Mouse (Mus musculus) liver, adult 2 months (tissue): Measurements from ENCODE around the gene Fam129a. TPM values are rescaled to one million over a fixed set of nuclear protein-coding genes. Genes with fewer than 3 reads are reported as not detected.

Source experiments
- DNase-seq: peaks from one replicate; pipeline ENCODE4 v3.0.0-alpha.2; 2011; ENCODE audit warnings: low read depth, low spot score; ENCODE audit errors: extremely low read depth
- H3K27ac ChIP-seq: fragments of 200-500 bp; replicated peaks from 2 replicates; pipeline ENCODE4 v1.5.1; 2012; ENCODE audit warnings: low read depth, mild to moderate bottlenecking, control low read depth, inconsistent platforms, low read length; ENCODE audit not compliant: insufficient read depth
- H3K27me3 ChIP-seq: fragments of 200-500 bp; 2 replicates; pipeline ENCODE4 v1.6.1; 2012; ENCODE audit warnings: mild to moderate bottlenecking, moderate library complexity, low read length, inconsistent platforms; ENCODE audit not compliant: control insufficient read depth, insufficient read depth
- H3K36me3 ChIP-seq: fragments of 200-500 bp; 2 replicates; pipeline ENCODE4 v1.6.1; 2012; ENCODE audit warnings: low read length, inconsistent platforms; ENCODE audit not compliant: control insufficient read depth, insufficient read depth
- H3K4me1 ChIP-seq: fragments of 200-500 bp; 2 replicates; pipeline ENCODE4 v1.6.1; 2011; ENCODE audit warnings: low read length; ENCODE audit not compliant: control insufficient read depth, insufficient read depth
- H3K4me3 ChIP-seq: fragments of 200-500 bp; 2 replicates; pipeline ENCODE4 v1.5.1; 2011; ENCODE audit warnings: low read depth, mild to moderate bottlenecking, control low read depth, low read length, moderate library complexity; ENCODE audit not compliant: insufficient read depth
- H3K79me2 ChIP-seq: fragments of 200-500 bp; 2 replicates; pipeline ENCODE4 v1.6.1; 2012; ENCODE audit warnings: inconsistent platforms, mild to moderate bottlenecking, low read length, moderate library complexity; ENCODE audit not compliant: control insufficient read depth, insufficient read depth
- H3K9ac ChIP-seq: fragments of 200-500 bp; 2 replicates; pipeline ENCODE4 v1.6.1; 2012; ENCODE audit warnings: low read depth, mild to moderate bottlenecking, control low read depth, inconsistent platforms, low read length
- CTCF ChIP-seq: fragments of 200-500 bp; IDR thresholded peaks from 2 replicates; pipeline ENCODE4 v1.5.1; 2011; ENCODE audit warnings: low read depth, low read length, control low read depth
- POLR2A ChIP-seq: fragments of 200-500 bp; IDR thresholded peaks from 2 replicates; pipeline ENCODE4 v1.6.1; 2011; ENCODE audit warnings: low read length, control low read depth; ENCODE audit not compliant: insufficient read depth; ENCODE audit errors: extremely low read depth
- WGBS: fragments of 180-500 bp; shearing (Covaris S2); methylation state at CpG from one replicate; pipeline ENCODE4 v1.1.7; 2018; 5-methylcytosine and 5-hydroxymethylcytosine counted together
- polyA plus RNA-seq: library from polyadenylated mRNA; depleted of rRNA; stranded (reverse); fragments of >200 nt; gene quantifications from 2 replicates; pipeline ENCODE4 v1.2.3, GENCODE M21; 2012
- total RNA-seq: library from RNA; depleted of rRNA; stranded (reverse); fragments of >200 nt; gene quantifications from 2 replicates; pipeline ENCODE4 v1.2.3, GENCODE M21; 2014

Fam129a gene
- total and polyA plus RNA-seq, 2 experiments = 0.61 to 3.1 TPM

DNA sequence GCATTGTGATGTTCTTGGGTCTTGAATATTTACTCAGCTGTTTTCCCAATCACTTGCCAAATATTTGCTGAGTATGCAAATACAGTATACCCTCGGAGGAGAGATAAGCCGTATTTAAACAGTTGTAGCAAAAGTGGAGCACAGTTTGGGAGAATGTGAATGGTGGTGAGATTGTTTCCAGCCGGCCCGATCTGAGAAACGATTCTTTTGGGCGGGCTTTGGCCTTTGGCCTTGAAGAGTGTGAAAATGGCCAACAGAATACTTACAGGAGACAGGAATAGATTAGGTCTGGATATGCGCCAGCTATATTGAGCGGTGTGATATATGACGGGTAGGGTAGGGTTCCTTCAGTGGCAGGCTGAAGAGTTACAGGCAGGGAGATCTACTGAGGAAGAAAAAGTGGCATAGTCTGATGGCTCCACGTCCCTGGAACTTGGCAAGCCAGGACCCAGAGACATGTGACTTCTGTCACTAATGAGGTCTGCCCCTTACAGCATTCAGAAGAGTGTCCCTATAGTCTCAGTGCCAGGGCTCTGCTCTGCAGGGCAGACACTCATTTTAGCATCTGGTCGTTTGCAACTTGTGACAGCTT is 60.8 kb downstream of the Fam129a start:
- no peak for DNase-seq
- H3K79me2 ChIP-seq = no peaks in the 10 kb centered on the region
- no peaks in the 10 kb centered on the region for H3K36me3 ChIP-seq
- no peaks in the 10 kb centered on the region for H3K27me3 ChIP-seq
- H3K4me3 ChIP-seq = no peak overlapping the region
- no peak for TF ChIP-seq POLR2A
- no peak for TF ChIP-seq CTCF
- 19% methylated on average over 11 of the region's 11 CpGs for WGBS
- no peaks in the 10 kb centered on the region for H3K4me1 ChIP-seq
- no peak overlapping the region for H3K9ac ChIP-seq
- H3K27ac ChIP-seq = no peak overlapping the region

DNA sequence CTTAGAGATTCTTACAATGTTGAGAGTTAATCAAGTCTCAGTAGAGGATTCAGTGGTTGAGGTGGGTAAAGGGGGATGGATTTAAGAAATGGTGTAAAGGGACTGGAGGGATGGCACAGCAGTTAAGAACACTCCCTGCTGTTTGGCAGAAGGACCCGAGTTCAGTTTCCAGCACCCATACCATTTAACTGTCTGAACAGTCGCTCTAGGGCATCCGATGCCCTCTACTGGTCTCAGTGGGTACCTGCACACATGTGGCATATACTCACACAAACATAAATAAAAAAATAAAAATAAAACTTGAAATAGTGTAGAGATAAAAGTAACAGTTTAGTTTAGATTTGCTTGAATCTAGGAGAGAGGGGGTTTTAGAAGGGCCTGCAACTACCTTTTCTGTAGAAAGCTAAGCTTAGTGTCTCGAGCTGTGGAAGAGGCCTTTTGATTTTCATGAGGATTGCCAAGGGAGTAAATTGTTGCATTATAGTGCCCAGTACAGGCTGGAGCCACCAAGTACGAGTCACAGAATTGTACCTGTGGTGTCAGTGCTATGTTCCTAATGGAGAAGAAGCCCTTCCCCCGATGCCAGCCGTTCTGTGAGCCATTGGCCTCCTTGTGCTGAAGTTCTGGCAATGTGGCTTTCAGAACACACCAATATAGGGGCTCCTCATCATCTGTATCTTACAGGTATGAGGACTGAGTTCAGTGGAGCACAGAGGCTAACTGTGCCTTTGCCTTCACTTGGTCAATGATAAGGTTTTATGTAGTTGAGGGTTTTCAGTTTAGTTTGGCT is 61.8 kb downstream of the Fam129a start:
- Histone ChIP-seq H3K4me1 (no peaks in the 10 kb centered on the region), H3K27ac (no peak overlapping the region), H3K36me3 (no peaks in the 10 kb centered on the region), H3K79me2 (no peaks in the 10 kb centered on the region), H3K4me3 (no peak overlapping the region), H3K27me3 (no peaks in the 10 kb centered on the region), H3K9ac (no peak overlapping the region)
- TF ChIP-seq POLR2A (no peak), CTCF (no peak)
- DNase-seq = no peak
- WGBS = 96% methylated on average over 7 of the region's 7 CpGs

GRCm38 (mm10) chr1:151636637-151637036 is 65.7 kb downstream of the Fam129a start:
- Histone ChIP-seq H3K79me2 (no peaks in the 10 kb centered on the region), H3K4me3 (no peak overlapping the region), H3K27me3 (no peaks in the 10 kb centered on the region), H3K36me3 (no peaks in the 10 kb centered on the region), H3K27ac (no peak overlapping the region), H3K4me1 (no peaks in the 10 kb centered on the region), H3K9ac (no peak overlapping the region)
- TF ChIP-seq POLR2A = no peak
- TF ChIP-seq CTCF = no peak
- DNase-seq = no peak
- WGBS = 63% methylated on average over 3 of the region's 3 CpGs

DNA sequence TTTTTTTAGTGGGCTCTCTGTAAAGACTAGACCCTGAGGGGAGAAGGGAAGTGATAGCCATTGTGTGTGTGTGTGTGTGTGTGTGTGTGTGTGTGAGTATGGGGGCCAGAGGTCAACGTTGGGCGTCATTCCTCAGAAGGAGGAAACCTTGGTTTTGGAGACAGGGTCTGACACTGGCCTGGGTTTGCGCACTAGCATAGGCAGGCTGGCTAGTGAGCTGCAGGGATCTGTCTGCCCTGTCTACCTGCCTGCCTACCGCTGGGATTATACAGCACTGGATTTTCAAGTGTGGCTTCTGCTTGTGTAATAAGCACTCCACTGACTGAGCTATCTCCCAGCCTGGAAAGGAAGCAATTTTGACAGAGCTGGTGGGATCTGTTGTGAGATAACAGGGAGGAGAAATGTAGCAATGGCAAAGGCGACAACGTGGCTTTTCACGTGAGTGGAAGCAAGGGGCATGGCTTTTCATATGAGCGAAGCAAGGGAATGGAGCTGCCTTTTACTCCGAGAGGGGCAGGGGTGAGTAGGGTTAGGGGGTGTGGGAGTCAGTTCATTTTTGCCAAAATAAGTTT is 66.5 kb downstream of the Fam129a start:
- no peak for DNase-seq
- H3K9ac ChIP-seq = no peak overlapping the region
- WGBS = 88% methylated on average over 9 of the region's 9 CpGs
- no peaks in the 10 kb centered on the region for H3K27me3 ChIP-seq
- no peaks in the 10 kb centered on the region for H3K4me1 ChIP-seq
- H3K27ac ChIP-seq = no peak overlapping the region
- no peak for TF ChIP-seq CTCF
- no peak for TF ChIP-seq POLR2A
- no peak overlapping the region for H3K4me3 ChIP-seq
- no peaks in the 10 kb centered on the region for H3K36me3 ChIP-seq
- H3K79me2 ChIP-seq = no peaks in the 10 kb centered on the region

DNA sequence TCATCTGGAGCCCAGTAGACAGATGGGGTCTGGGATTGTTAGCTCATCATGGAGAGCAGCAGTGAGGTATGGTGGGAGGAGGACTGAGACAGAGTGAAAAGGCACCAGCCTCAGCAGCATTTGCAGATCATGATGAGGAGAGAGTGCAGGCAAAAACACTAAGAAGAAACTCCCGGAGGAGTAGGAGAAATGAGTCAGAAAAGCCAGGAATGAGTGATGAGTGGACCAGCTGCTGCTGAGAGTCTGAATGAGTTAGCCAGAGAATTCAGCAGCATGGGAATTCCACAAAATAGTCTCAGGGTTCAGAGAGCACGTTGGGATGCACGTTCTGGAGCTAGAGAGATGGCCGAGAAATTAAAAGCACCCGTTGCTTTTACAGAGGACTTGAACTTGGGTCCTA is 67.4 kb downstream of the Fam129a start:
- DNase-seq = no peak
- no peak overlapping the region for H3K27ac ChIP-seq
- H3K36me3 ChIP-seq = no peaks in the 10 kb centered on the region
- TF ChIP-seq POLR2A (no peak), CTCF (no peak)
- no peaks in the 10 kb centered on the region for H3K79me2 ChIP-seq
- no peak overlapping the region for H3K4me3 ChIP-seq
- no peaks in the 10 kb centered on the region for H3K27me3 ChIP-seq
- H3K9ac ChIP-seq = no peak overlapping the region
- no peaks in the 10 kb centered on the region for H3K4me1 ChIP-seq
- WGBS = 85% methylated on average over 5 of the region's 5 CpGs

GRCm38 (mm10) chr1:151638770-151639169 is 67.8 kb downstream of the Fam129a start:
- WGBS = 95% methylated on average over 2 of the region's 2 CpGs
- no peak overlapping the region for H3K27ac ChIP-seq
- H3K9ac ChIP-seq = no peak overlapping the region
- H3K36me3 ChIP-seq = no peaks in the 10 kb centered on the region
- H3K27me3 ChIP-seq = no peaks in the 10 kb centered on the region
- TF ChIP-seq POLR2A (no peak), CTCF (no peak)
- no peaks in the 10 kb centered on the region for H3K4me1 ChIP-seq
- DNase-seq = no peak
- H3K4me3 ChIP-seq = no peak overlapping the region
- no peaks in the 10 kb centered on the region for H3K79me2 ChIP-seq
